Mouse (Mus musculus) heart, embryonic 11.5 days (tissue): ENCODE measurements around the gene Uggt2. TPM values are rescaled to one million over a fixed set of nuclear protein-coding genes. Genes with fewer than 3 reads are reported as not detected.
A peak's percentile ranks its signal among the peaks of the same experiment; 100 is the strongest.
"Not testable (repeated sequence)": the region's sequence is repeated elsewhere in the genome, so short reads cannot be mapped to it uniquely, and the experiment has no call there.

Experiments
- ATAC-seq: fragments of 200-750 bp; cut with Nextera tagmentation; replicated peaks from 2 replicates; pipeline ENCODE4 v1.8.0; 2017; ENCODE audit warnings: moderate library complexity; ENCODE audit not compliant: insufficient number of reproducible peaks, low FRiP score, low TSS enrichment
- H3K27ac ChIP-seq: fragments of 300-500 bp; sonication (generic); 2 replicates; pipeline ENCODE4 v1.5.1; 2014; ENCODE audit warnings: mild to moderate bottlenecking, low read depth, low read length
- H3K27me3 ChIP-seq: fragments of 300-500 bp; sonication (generic); 2 replicates; pipeline ENCODE4 v1.6.1; 2014; ENCODE audit warnings: mild to moderate bottlenecking, low read length, mixed read lengths; ENCODE audit not compliant: control insufficient read depth, insufficient read depth
- H3K36me3 ChIP-seq: fragments of 300-500 bp; sonication (generic); 2 replicates; pipeline ENCODE4 v1.6.1; 2014; ENCODE audit warnings: mild to moderate bottlenecking, low read length, moderate library complexity, mixed read lengths; ENCODE audit not compliant: control insufficient read depth, insufficient read depth
- H3K4me1 ChIP-seq: fragments of 300-500 bp; sonication (generic); 2 replicates; pipeline ENCODE4 v1.6.1; 2014; ENCODE audit warnings: low read length; ENCODE audit not compliant: control insufficient read depth, insufficient read depth
- H3K4me2 ChIP-seq: fragments of 300-500 bp; sonication (generic); 2 replicates; pipeline ENCODE4 v1.6.1; 2014; ENCODE audit warnings: mild to moderate bottlenecking, moderate library complexity
- H3K4me3 ChIP-seq: fragments of 300-500 bp; sonication (generic); 2 replicates; pipeline ENCODE4 v1.5.1; 2014; ENCODE audit warnings: low read depth, low read length
- H3K9ac ChIP-seq: fragments of 300-500 bp; sonication (generic); 2 replicates; pipeline ENCODE4 v1.6.1; 2014; ENCODE audit warnings: mild to moderate bottlenecking, low read depth, low read length, moderate library complexity
- H3K9me3 ChIP-seq: fragments of 300-500 bp; sonication (generic); replicated peaks from 2 replicates; pipeline ENCODE4 v1.6.1; 2016; ENCODE audit warnings: low read length; ENCODE audit not compliant: control insufficient read depth
- WGBS: fragments of 180-500 bp; shearing (Covaris S2); extraction: QIAGEN DNeasy Blood & Tissue Kit; methylation state at CpG from one replicate; pipeline ENCODE4 v1.1.7; 2014; ENCODE audit not compliant: insufficient replicate concordance; 5-methylcytosine and 5-hydroxymethylcytosine counted together
- polyA plus RNA-seq: library from polyadenylated mRNA; unstranded; fragments of >200 nt; fragmentation: Nextera tagmentation; extraction: Ambion mirVana; gene quantifications from 2 replicates; pipeline ENCODE4 v1.2.1, GENCODE M21; 2014

The Uggt2 gene
- polyA plus RNA-seq, 1 experiment from 2014 or later = 11.1 TPM

GRCm38 (mm10) chr14:119003320-119003719, 95.9 kb downstream of the Uggt2 start:
- Histone ChIP-seq H3K9ac (no peak overlapping the region), H3K36me3 (0 out of 2 replicates have a peak, but pooled peaks cover 5% of the 10 kb centered on the region), H3K27me3 (no peaks in the 10 kb centered on the region), H3K4me3 (no peak overlapping the region), H3K27ac (no peak overlapping the region), H3K9me3 (no peaks in the 10 kb centered on the region), H3K4me1 (peaks cover 6% of the 10 kb centered on the region; the same call in 1 of the 2 replicates), H3K4me2 (no peak overlapping the region)
- ATAC-seq = no peak

- 77% methylated on average over 9 of the region's 9 CpGs for WGBS
- no peak overlapping the region for H3K4me3 ChIP-seq
- H3K4me2 ChIP-seq = no peak overlapping the region
- H3K4me1 ChIP-seq = no peaks in the 10 kb centered on the region
- no peaks in the 10 kb centered on the region for H3K27me3 ChIP-seq
- no peaks in the 10 kb centered on the region for H3K9me3 ChIP-seq
- H3K9ac ChIP-seq = no peak overlapping the region
- H3K36me3 ChIP-seq = 0 out of 2 replicates have a peak, but pooled peaks cover 3% of the 10 kb centered on the region
- ATAC-seq = no peak
- H3K27ac ChIP-seq = no peak overlapping the region
These were observed 103.9 kb downstream of the Uggt2 start for GRCm38 (mm10) chr14:118995226-118995925.

DNA sequence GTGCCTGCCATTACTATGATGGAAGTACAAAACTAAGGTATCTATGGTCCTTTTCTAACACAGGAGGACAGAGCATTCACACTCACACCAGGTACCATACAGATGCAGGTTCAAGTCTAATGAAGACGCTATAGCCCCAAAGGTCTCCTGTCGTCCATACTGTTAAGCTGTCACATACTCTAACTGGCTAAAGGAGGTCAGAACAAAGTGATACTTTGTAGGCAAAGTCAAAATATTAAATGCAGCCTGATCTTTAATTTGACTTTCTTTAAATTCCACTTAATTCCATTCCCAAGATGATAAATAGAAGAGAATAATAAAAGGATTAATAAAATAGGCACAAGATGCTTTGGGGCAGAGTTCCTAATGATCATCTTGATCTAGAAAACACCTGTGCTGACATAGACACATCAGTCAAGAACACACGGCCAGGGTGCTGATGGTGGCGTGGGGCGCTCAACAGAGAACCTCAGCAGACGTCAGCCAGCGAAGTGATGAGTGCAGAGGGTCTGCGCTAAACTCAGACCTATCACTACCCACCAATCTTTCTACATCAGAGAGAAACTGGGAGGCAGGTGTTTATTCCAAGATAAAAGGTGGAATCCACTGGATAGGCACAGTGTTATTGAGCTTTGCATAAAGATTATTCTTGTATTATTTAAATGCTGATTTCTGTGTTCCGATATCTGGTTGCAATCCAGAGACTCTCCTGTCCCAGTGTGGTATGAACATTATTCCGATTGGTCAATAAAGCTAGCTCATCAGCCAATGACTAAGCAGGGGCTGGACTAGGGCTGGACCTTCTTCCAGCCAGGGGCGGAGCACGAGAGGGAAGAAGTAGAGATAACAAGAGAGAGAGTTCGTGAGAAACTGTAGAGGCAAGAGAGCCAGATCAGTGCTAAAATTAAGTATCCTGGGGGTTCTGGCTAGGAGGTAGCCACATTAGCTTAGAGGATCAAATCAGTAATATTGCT, 111.4 kb downstream of the Uggt2 start:
- Histone ChIP-seq H3K27ac (no peak overlapping the region), H3K9me3 (no peaks in the 10 kb centered on the region), H3K4me2 (peak overlapping the region; percentile 53), H3K9ac (no peak overlapping the region), H3K27me3 (no peaks in the 10 kb centered on the region), H3K4me1 (peaks cover 8% of the 10 kb centered on the region), H3K36me3 (no peaks in the 10 kb centered on the region), H3K4me3 (0 out of 2 replicates have a peak overlapping the region, but pooled peaks have one; percentile 8)
- ATAC-seq = peak; percentile 82
- WGBS = 44% methylated on average over 13 of the region's 13 CpGs

DNA sequence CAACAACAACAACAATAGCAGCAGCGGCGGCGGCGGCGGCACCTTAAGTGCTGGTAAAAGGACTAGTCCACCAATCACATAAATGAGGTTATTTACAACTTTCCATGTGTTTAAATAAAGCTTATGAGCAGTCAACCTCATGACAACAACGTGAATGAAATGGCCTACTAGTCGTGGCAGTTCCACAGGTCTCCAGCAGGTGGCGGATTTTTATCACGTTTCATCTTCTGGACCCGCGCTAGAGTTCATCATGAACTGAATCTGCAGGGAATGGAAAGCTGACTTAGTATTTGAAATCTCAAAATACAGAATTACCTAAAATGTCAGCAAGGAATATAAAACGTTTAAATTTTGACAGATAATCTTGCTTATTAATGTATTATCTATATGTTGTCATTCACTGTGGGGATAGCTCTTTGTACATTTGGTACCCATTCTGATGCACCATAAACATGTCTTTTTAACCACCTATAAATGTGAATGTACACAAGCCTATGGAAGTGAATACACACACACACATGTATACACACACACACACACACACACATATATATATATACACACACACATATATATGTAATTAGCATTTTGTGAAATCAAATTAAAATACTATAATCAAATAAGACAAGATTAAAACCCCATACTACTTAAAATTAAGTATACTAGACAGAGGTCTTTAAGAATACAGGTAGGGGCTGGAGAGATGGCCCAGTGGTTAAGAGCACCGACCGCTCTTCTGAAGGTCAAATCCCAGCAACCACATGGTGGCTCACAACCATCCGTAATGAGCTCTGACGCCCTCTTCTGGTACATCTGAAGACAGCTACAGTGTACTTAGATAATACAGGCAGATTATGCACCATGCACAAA, 112.3 kb downstream of the Uggt2 start:
- no peak overlapping the region for H3K9ac ChIP-seq
- WGBS = 41% methylated on average over 16 of the region's 16 CpGs
- no peaks in the 10 kb centered on the region for H3K27me3 ChIP-seq
- no peak for ATAC-seq
- peaks cover 8% of the 10 kb centered on the region for H3K4me1 ChIP-seq
- no peaks in the 10 kb centered on the region for H3K36me3 ChIP-seq
- H3K9me3 ChIP-seq = no peaks in the 10 kb centered on the region
- H3K4me2 ChIP-seq = no peak overlapping the region
- no peak overlapping the region for H3K4me3 ChIP-seq
- no peak overlapping the region for H3K27ac ChIP-seq

DNA sequence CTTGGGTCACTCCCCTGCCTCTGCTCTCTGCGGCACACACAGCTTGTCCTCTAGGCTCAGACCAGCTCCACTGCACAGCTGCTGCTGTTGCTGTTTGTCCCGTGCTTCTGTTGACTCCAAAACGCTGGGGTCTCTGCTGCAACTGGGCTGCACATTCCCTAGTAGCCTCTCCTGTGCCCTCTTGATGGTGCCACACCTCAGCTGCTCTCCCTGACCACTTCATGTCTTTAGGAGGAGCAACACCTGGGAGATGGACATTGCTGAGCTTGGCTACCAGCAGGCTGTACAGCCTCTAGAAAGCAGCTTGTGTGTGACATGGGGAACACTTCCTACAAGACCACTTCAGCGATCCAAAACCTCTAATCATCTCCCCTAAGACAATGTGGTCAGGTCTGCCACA, 115.1 kb downstream of the Uggt2 start:
- Histone ChIP-seq H3K27me3 (no peaks in the 10 kb centered on the region), H3K9me3 (no peaks in the 10 kb centered on the region), H3K4me1 (peaks cover 8% of the 10 kb centered on the region), H3K36me3 (no peaks in the 10 kb centered on the region; the same call in 1 of the 2 replicates), H3K27ac (no peak overlapping the region), H3K9ac (no peak overlapping the region), H3K4me3 (no peak overlapping the region), H3K4me2 (no peak overlapping the region)
- 76% methylated on average over 4 of the region's 4 CpGs for WGBS
- no peak for ATAC-seq

- Histone ChIP-seq H3K27ac (no peak overlapping the region), H3K4me1 (peaks cover 3% of the 10 kb centered on the region), H3K9ac (no peak overlapping the region), H3K4me3 (no peak overlapping the region), H3K4me2 (no peak overlapping the region), H3K9me3 (no peaks in the 10 kb centered on the region), H3K36me3 (peaks cover 4% of the 10 kb centered on the region), H3K27me3 (no peaks in the 10 kb centered on the region)
- ATAC-seq = no peak
These were observed 115.8 kb downstream of the Uggt2 start for GRCm38 (mm10) chr14:118983396-118983795.

GRCm38 (mm10) chr14:118982429-118983045, 116.7 kb downstream of the Uggt2 start:
- not testable (repeated sequence) for H3K9ac ChIP-seq, H3K27ac ChIP-seq, ATAC-seq, H3K36me3 ChIP-seq, H3K4me1 ChIP-seq, H3K4me2 ChIP-seq, H3K4me3 ChIP-seq, H3K9me3 ChIP-seq, H3K27me3 ChIP-seq
- WGBS = 70% methylated on average over 7 of the region's 11 CpGs
